Mouse (Mus musculus) stomach, postnatal 0 days (tissue): ENCODE data around the gene Pir. TPM values are rescaled to one million over a fixed set of nuclear protein-coding genes. Genes with fewer than 3 reads are reported as not detected.

ENCODE experiments used
- ATAC-seq: fragments of 200-750 bp; cut with Nextera tagmentation; 2 replicates; pipeline ENCODE4 v1.8.0; 2017; ENCODE audit not compliant: low FRiP score, low TSS enrichment
- DNase-seq: peaks from one replicate; pipeline ENCODE4 v3.0.0-alpha.2; 2016; ENCODE audit warnings: low spot score
- H3K27ac ChIP-seq: fragments of 300-500 bp; sonication (generic); replicated peaks from 2 replicates; pipeline ENCODE4 v1.5.1; 2014; ENCODE audit warnings: mild to moderate bottlenecking, control low read depth
- H3K27me3 ChIP-seq: fragments of 300-500 bp; sonication (generic); 2 replicates; pipeline ENCODE4 v1.6.1; 2014; ENCODE audit warnings: low read length; ENCODE audit not compliant: control insufficient read depth, insufficient read depth
- H3K36me3 ChIP-seq: fragments of 300-500 bp; sonication (generic); 2 replicates; pipeline ENCODE4 v1.6.1; 2014; ENCODE audit warnings: low read length, mixed read lengths; ENCODE audit not compliant: control insufficient read depth, insufficient read depth
- H3K4me1 ChIP-seq: fragments of 300-500 bp; sonication (generic); replicated peaks from 2 replicates; pipeline ENCODE4 v1.6.1; 2014; ENCODE audit warnings: antibody characterized with exemption; ENCODE audit not compliant: control insufficient read depth, insufficient read depth
- H3K4me2 ChIP-seq: fragments of 300-500 bp; sonication (generic); replicated peaks from 2 replicates; pipeline ENCODE4 v1.6.1; 2014; ENCODE audit warnings: low read depth, mild to moderate bottlenecking, control low read depth, moderate library complexity
- H3K4me3 ChIP-seq: fragments of 300-500 bp; sonication (generic); 2 replicates; pipeline ENCODE4 v1.5.1; 2014; ENCODE audit warnings: low read depth, low read length, control low read depth
- H3K9ac ChIP-seq: fragments of 300-500 bp; sonication (generic); 2 replicates; pipeline ENCODE4 v1.6.1; 2014; ENCODE audit warnings: mild to moderate bottlenecking, low read length, control low read depth, mixed read lengths
- H3K9me3 ChIP-seq: fragments of 300-500 bp; sonication (generic); 2 replicates; pipeline ENCODE4 v1.6.1; 2016; ENCODE audit warnings: low read length; ENCODE audit not compliant: control insufficient read depth
- CTCF ChIP-seq: IDR thresholded peaks from 2 replicates; pipeline ENCODE4 v1.5.1; 2016; ENCODE audit warnings: antibody characterized with exemption, low read depth, mild to moderate bottlenecking, moderate library complexity
- EP300 ChIP-seq: optimal IDR thresholded peaks from 2 replicates; pipeline ENCODE3; 2016; ENCODE audit warnings: antibody characterized with exemption
- WGBS: fragments of 180-500 bp; shearing (Covaris S2); extraction: QIAGEN DNeasy Blood & Tissue Kit; methylation state at CpG from one replicate; pipeline ENCODE4 v1.1.7; 2014; 5-methylcytosine and 5-hydroxymethylcytosine counted together
- polyA plus RNA-seq: library from polyadenylated mRNA; unstranded; fragments of >200 nt; fragmentation: Nextera tagmentation; extraction: Ambion mirVana; gene quantifications from 2 replicates; pipeline ENCODE4 v1.2.1, GENCODE M21; 2015

Pir gene
- polyA plus RNA-seq, 1 experiment from 2014 or later = 19.6 TPM

GRCm38 (mm10) chrX:164419955-164420354, 150.8 kb downstream of the Pir start:
- TF ChIP-seq EP300 (no peak), CTCF (no peak)
- Histone ChIP-seq H3K9ac (peak overlapping the region; percentile 73), H3K27me3 (no peaks in the 10 kb centered on the region), H3K36me3 (no peaks in the 10 kb centered on the region), H3K4me1 (no peaks in the 10 kb centered on the region), H3K27ac (peak overlapping the region; percentile 78), H3K4me3 (peak overlapping the region; percentile 56), H3K4me2 (peak overlapping the region; percentile 62), H3K9me3 (no peaks in the 10 kb centered on the region)
- DNase-seq (no peak), ATAC-seq (no peak; the same call in 1 of the 2 replicates)
- WGBS = 16% methylated on average over 13 of the region's 13 CpGs

- Histone ChIP-seq H3K4me1 (no peaks in the 10 kb centered on the region), H3K27me3 (no peaks in the 10 kb centered on the region), H3K27ac (no peak overlapping the region), H3K9ac (peak overlapping the region; percentile 73; the same call in 1 of the 2 replicates), H3K4me2 (peak overlapping the region; percentile 62), H3K9me3 (no peaks in the 10 kb centered on the region), H3K4me3 (peak overlapping the region; percentile 56), H3K36me3 (no peaks in the 10 kb centered on the region)
- TF ChIP-seq EP300 = no peak
- TF ChIP-seq CTCF = no peak
- DNase-seq (no peak), ATAC-seq (no peak)
- 33% methylated on average over 3 of the region's 3 CpGs for WGBS
Observed at GRCm38 (mm10) chrX:164420518-164420917, 151.3 kb downstream of the Pir start.

Other genes with a start within 250 kb of the Pir start
- 3.8 and 4.2 TPM in 2 replicates for gene Car5b, start 241.4 kb upstream of the Pir start, polyA plus RNA-seq
- gene Siah1b, start 192.9 kb upstream of the Pir start, polyA plus RNA-seq = 8.9 and 9.5 TPM in 2 replicates
- gene Cltrn, start 180.5 kb upstream of the Pir start, polyA plus RNA-seq = 1.5 and 1.7 TPM in 2 replicates
- 40.4 and 47.7 TPM in 2 replicates for gene Ace2, start 130.0 kb upstream of the Pir start, polyA plus RNA-seq
- 0.51 and 0.52 TPM in 2 replicates for gene Bmx, start 11.2 kb upstream of the Pir start, polyA plus RNA-seq
- 3.4 and 4.1 TPM in 2 replicates for gene Vegfd, start 104.0 kb downstream of the Pir start, polyA plus RNA-seq
- 5.6 TPM in 2 replicates for gene Piga, start 150.4 kb downstream of the Pir start, polyA plus RNA-seq
- gene Asb11, start 167.6 kb downstream of the Pir start, polyA plus RNA-seq = 1.0 and 1.4 TPM in 2 replicates
- gene Asb9, start 237.0 kb downstream of the Pir start, polyA plus RNA-seq = not detected in 2 replicates